In genomic region chr11:88897624-88898379, GRCm38 (mm10) we compare ENCODE assay signal across 8 mouse cellular contexts. TPM values are rescaled to one million over a fixed set of nuclear protein-coding genes. Genes with fewer than 3 reads are reported as not detected.
DNase-seq lines count a peak whose midpoint lies in the region; ATAC-seq and TF ChIP-seq lines count a peak whose summit lies in the region.

No protein-coding gene starts in this region.

- peak; percentile 59 for DNase-seq in kidney, adult 9 months
- DNase-seq in kidney, adult 11 months, result no peak
- DNase-seq in fibroblast of lung, adult 2 months (ENCODE audit: low read depth), result peak; percentile 36
- DNase-seq in urinary bladder, postnatal 25 days (ENCODE audit: low spot score), result no peak
- DNase-seq in layer of hippocampus, postnatal 10 days (ENCODE audit: low spot score in 2 of 2), result no peak
- DNase-seq in midbrain, postnatal 0 days (ENCODE audit: low spot score), result no peak

- no peak overlapping the region for H3K9ac ChIP-seq in kidney, embryonic 15.5 days
- no peak overlapping the region for H3K9ac ChIP-seq in neural tube, embryonic 13.5 days
- H3K9ac ChIP-seq in midbrain, postnatal 0 days (replicated peaks; ENCODE audit: low read length, poor library complexity, severe bottlenecking), result no peak overlapping the region

- H3K9me3 ChIP-seq in kidney, embryonic 15.5 days (replicated peaks), result no peaks in the 10 kb centered on the region
- no peaks in the 10 kb centered on the region for H3K9me3 ChIP-seq in neural tube, embryonic 13.5 days
- H3K9me3 ChIP-seq in midbrain, postnatal 0 days (ENCODE audit: low read length), result no peaks in the 10 kb centered on the region

- no peak for TF ChIP-seq CTCF in midbrain, postnatal 0 days (IDR thresholded peaks at IDR 0.05)

- 30% methylated on average over 15 of the region's 15 CpGs for WGBS in kidney, embryonic 15.5 days
- WGBS in neural tube, embryonic 13.5 days, result 54% methylated on average over 15 of the region's 15 CpGs
- WGBS in midbrain, postnatal 0 days, result 60% methylated on average over 15 of the region's 15 CpGs

- no peaks in the 10 kb centered on the region for H3K27me3 ChIP-seq in kidney, embryonic 15.5 days
- H3K27me3 ChIP-seq in neural tube, embryonic 13.5 days, result peaks cover 22% of the 10 kb centered on the region; the same call in 1 of the 2 replicates
- H3K27me3 ChIP-seq in midbrain, postnatal 0 days (ENCODE audit: insufficient read depth, low read length), result peaks cover 5% of the 10 kb centered on the region; the same call in 1 of the 2 replicates

- 0 out of 2 replicates have a peak overlapping the region, but pooled peaks have one; percentile 15 for H3K4me3 ChIP-seq in kidney, embryonic 15.5 days (replicated peaks)
- no peak overlapping the region for H3K4me3 ChIP-seq in neural tube, embryonic 13.5 days
- H3K4me3 ChIP-seq in midbrain, postnatal 0 days (ENCODE audit: low read depth, low read length), result no peak overlapping the region

- peaks cover 24% of the 10 kb centered on the region for H3K4me1 ChIP-seq in kidney, embryonic 15.5 days
- H3K4me1 ChIP-seq in neural tube, embryonic 13.5 days (replicated peaks), result peaks cover 6% of the 10 kb centered on the region; the same call in 1 of the 2 replicates
- H3K4me1 ChIP-seq in midbrain, postnatal 0 days (ENCODE audit: insufficient read depth, low read length), result no peaks in the 10 kb centered on the region

- peak overlapping the region; percentile 48 for H3K27ac ChIP-seq in kidney, embryonic 15.5 days
- H3K27ac ChIP-seq in neural tube, embryonic 13.5 days (replicated peaks), result no peak overlapping the region
- H3K27ac ChIP-seq in midbrain, postnatal 0 days (ENCODE audit: low read depth, low read length), result no peak overlapping the region

- no peaks in the 10 kb centered on the region for H3K36me3 ChIP-seq in kidney, embryonic 15.5 days
- H3K36me3 ChIP-seq in neural tube, embryonic 13.5 days, result no peaks in the 10 kb centered on the region
- no peaks in the 10 kb centered on the region for H3K36me3 ChIP-seq in midbrain, postnatal 0 days (ENCODE audit: insufficient read depth, low read length)

- H3K4me2 ChIP-seq in kidney, embryonic 15.5 days, result peak overlapping the region; percentile 48
- peak overlapping the region; percentile 21; the same call in 1 of the 2 replicates for H3K4me2 ChIP-seq in neural tube, embryonic 13.5 days
- H3K4me2 ChIP-seq in midbrain, postnatal 0 days (ENCODE audit: low read depth, low read length, poor library complexity, severe bottlenecking), result no peak overlapping the region

- no peak for ATAC-seq in kidney, embryonic 15.5 days (replicated peaks; ENCODE audit: low FRiP score)
- ATAC-seq in neural tube, embryonic 13.5 days (ENCODE audit: low read depth), result no peak
- no peak for ATAC-seq in midbrain, postnatal 0 days (ENCODE audit: low FRiP score)

RNA-seq across cellular contexts. Expression of gene Akap1, which starts 33.4 kb away (rescaled TPM):
- 20.8 and 22.2 TPM in 2 replicates for polyA plus RNA-seq in kidney, embryonic 15.5 days (2015; fragmentation: Nextera tagmentation; extraction: Ambion mirVana)
- polyA plus RNA-seq in neural tube, embryonic 13.5 days (2015; fragmentation: Nextera tagmentation; extraction: Ambion mirVana), result 25.7 and 25.9 TPM in 2 replicates
- 10 to 100 TPM; 44.1 to 45.8 TPM for total RNA-seq in layer of hippocampus, postnatal 10 days (2021)
- total RNA-seq in midbrain, postnatal 0 days (2014; rRNA removed), result 48.2 and 56.6 TPM in 2 replicates
- 24.4 and 24.7 TPM in 2 replicates for polyA plus RNA-seq in midbrain, postnatal 0 days (2015; fragmentation: Nextera tagmentation; extraction: Ambion mirVana)

RNA-seq across cellular contexts. Expression of gene Scpep1, which starts 57.5 kb away (rescaled TPM):
- polyA plus RNA-seq in kidney, embryonic 15.5 days (2015; fragmentation: Nextera tagmentation; extraction: Ambion mirVana), result 128 and 130 TPM in 2 replicates
- polyA plus RNA-seq in neural tube, embryonic 13.5 days (2015; fragmentation: Nextera tagmentation; extraction: Ambion mirVana), result 25.7 and 27.4 TPM in 2 replicates
- total RNA-seq in layer of hippocampus, postnatal 10 days (2021), result 10 to 100 TPM; 17.9 to 19.0 TPM
- total RNA-seq in midbrain, postnatal 0 days (2014; rRNA removed), result 32.4 and 37.1 TPM in 2 replicates
- 27.2 and 29.2 TPM in 2 replicates for polyA plus RNA-seq in midbrain, postnatal 0 days (2015; fragmentation: Nextera tagmentation; extraction: Ambion mirVana)

Comparison
In these comparisons a context has a peak if more than half of its experiments do, and no peak if none do; other contexts are left out.
1. DNase-seq: peak in kidney, adult 9 months (single experiment) and fibroblast of lung, adult 2 months (single experiment); none in kidney, adult 11 months (single experiment), urinary bladder, postnatal 25 days (single experiment), layer of hippocampus, postnatal 10 days (0 of 2) and midbrain, postnatal 0 days (single experiment).